In the genomic region with DNA sequence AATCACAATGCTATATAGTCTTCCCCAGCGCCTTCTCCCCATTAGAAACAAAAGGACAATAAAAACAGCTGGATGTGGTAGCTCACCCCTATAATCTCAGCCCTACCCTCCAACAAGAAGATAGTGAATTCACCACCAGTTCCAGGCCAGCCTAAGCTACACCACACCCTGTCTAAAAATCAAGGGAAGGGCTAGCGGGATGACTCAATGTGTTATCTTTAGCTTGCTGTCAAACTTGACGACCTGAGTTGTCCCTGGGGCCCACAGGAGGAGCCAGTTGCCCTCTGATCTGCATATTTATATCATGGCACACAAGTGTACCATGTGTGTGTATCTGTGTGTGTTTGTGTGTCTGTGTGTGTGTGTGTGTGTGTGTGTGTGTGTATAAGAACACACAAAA, we compare ENCODE assay signal across 12 mouse cellular contexts.
"Had no signal": no experiment of that assay in that cellular context is flagged by ENCODE, and none has a peak within 500 bp of the region (broad histone marks: within the 10 kb centered on the region; RNA-seq: fewer than 3 reads in every experiment).

No protein-coding gene starts in this region.

- DNase-seq: kidney, adult 18-20 months; kidney, postnatal 25 days; layer of hippocampus, adult 9-11 months; layer of hippocampus, postnatal 36 days; lung, postnatal 14 days; right cerebral cortex, postnatal 14 days; thymus, adult 18-20 months; thymus, postnatal 14 days had no signal

- H3K36me3 ChIP-seq: lung, embryonic 15.5 days had no signal

- H3K27me3 ChIP-seq: limb, embryonic 15.5 days; lung, embryonic 15.5 days; midbrain, embryonic 13.5 days had no signal

- H3K27ac ChIP-seq: limb, embryonic 15.5 days; lung, embryonic 15.5 days; macrophage; midbrain, embryonic 13.5 days had no signal

- H3K4me3 ChIP-seq: limb, embryonic 15.5 days; lung, embryonic 15.5 days; midbrain, embryonic 13.5 days had no signal

- H3K4me2 ChIP-seq: limb, embryonic 15.5 days; lung, embryonic 15.5 days; midbrain, embryonic 13.5 days had no signal

- ATAC-seq: midbrain, embryonic 13.5 days had no signal

- H3K9ac ChIP-seq: limb, embryonic 15.5 days; lung, embryonic 15.5 days; midbrain, embryonic 13.5 days had no signal

- H3K4me1 ChIP-seq: limb, embryonic 15.5 days; lung, embryonic 15.5 days; midbrain, embryonic 13.5 days had no signal

- H3K9me3 ChIP-seq: limb, embryonic 15.5 days; lung, embryonic 15.5 days; midbrain, embryonic 13.5 days had no signal
